Mouse (Mus musculus): Measurements from ENCODE around the gene Olfr1084. TPM values are rescaled to one million over a fixed set of nuclear protein-coding genes. Genes with fewer than 3 reads are reported as not detected.

The Olfr1084 gene
- not detected in 2 replicates for polyA plus RNA-seq (2015; fragmentation: Nextera tagmentation; extraction: Ambion mirVana)

GRCm38 (mm10) chr2:86639625-86640024, at the start of gene Olfr1084:
Gene Olfr1084, minus strand, starts transcription at chr2:86639725.

GRCm38 (mm10) chr2:86679992-86680391, 40.5 kb upstream of the Olfr1084 start, which contains the start of gene Olfr1086:
Gene Olfr1086, minus strand, starts transcription at chr2:86680092.

DNA sequence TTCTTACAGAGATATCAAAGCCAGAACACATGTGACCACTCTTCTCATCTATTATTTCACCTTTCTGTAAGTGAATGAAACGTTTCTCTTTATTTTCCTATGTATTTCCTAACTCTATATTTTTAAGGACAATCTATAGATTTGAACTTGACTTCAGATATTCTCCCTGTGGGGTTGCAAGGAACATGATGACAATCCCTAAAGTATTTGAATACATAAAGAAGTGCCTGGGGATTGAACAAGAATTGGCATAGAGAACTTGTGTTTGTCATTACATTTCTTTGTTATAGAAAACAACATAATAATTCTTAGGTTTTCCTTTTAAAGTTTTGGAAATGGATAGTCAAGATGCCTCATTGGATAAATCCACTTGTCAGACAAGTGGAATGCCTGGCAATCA, 22.4 kb upstream of the Olfr1084 start, which contains the start of gene Olfr1085:
Olfr1085 (minus strand) TSS at position 101 of the 400 bp plus-strand sequence.

GRCm38 (mm10) chr2:86598866-86599265, 40.7 kb downstream of the Olfr1084 start, which contains the start of gene Olfr1082:
Gene Olfr1082, minus strand, starts transcription at chr2:86598966.

Other genes starting within 250 kb of the Olfr1084 start
- gene Olfr1061, start 225.7 kb downstream of the Olfr1084 start, polyA plus RNA-seq (2015; fragmentation: Nextera tagmentation; extraction: Ambion mirVana), result not detected in 2 replicates
- not detected in 2 replicates for gene Olfr1062, start 213.0 kb downstream of the Olfr1084 start, polyA plus RNA-seq (2015; fragmentation: Nextera tagmentation; extraction: Ambion mirVana)
- gene Olfr1065, start 189.1 kb downstream of the Olfr1084 start, polyA plus RNA-seq (2015; fragmentation: Nextera tagmentation; extraction: Ambion mirVana), result not detected in 2 replicates
- not detected in 2 replicates for gene Olfr1066, start 183.5 kb downstream of the Olfr1084 start, polyA plus RNA-seq (2015; fragmentation: Nextera tagmentation; extraction: Ambion mirVana)
- gene Olfr228, start 152.3 kb downstream of the Olfr1084 start, polyA plus RNA-seq (2015; fragmentation: Nextera tagmentation; extraction: Ambion mirVana), result not detected in 2 replicates
- not detected in 2 replicates for gene Olfr1076, start 131.3 kb downstream of the Olfr1084 start, polyA plus RNA-seq (2015; fragmentation: Nextera tagmentation; extraction: Ambion mirVana)
- not detected in 2 replicates for gene Olfr1079, start 97.2 kb downstream of the Olfr1084 start, polyA plus RNA-seq (2015; fragmentation: Nextera tagmentation; extraction: Ambion mirVana)
- gene Olfr1080, start 81.5 kb downstream of the Olfr1084 start, polyA plus RNA-seq (2015; fragmentation: Nextera tagmentation; extraction: Ambion mirVana), result not detected in 2 replicates
- gene Olfr1082, start 40.8 kb downstream of the Olfr1084 start, polyA plus RNA-seq (2015; fragmentation: Nextera tagmentation; extraction: Ambion mirVana), result not detected in 2 replicates
- not detected in 2 replicates for gene Olfr1085, start 22.3 kb upstream of the Olfr1084 start, polyA plus RNA-seq (2015; fragmentation: Nextera tagmentation; extraction: Ambion mirVana)
- not detected in 2 replicates for gene Olfr1086, start 40.4 kb upstream of the Olfr1084 start, polyA plus RNA-seq (2015; fragmentation: Nextera tagmentation; extraction: Ambion mirVana)
- not detected in 2 replicates for gene Olfr1087, start 58.7 kb upstream of the Olfr1084 start, polyA plus RNA-seq (2015; fragmentation: Nextera tagmentation; extraction: Ambion mirVana)
- gene Olfr1089, start 94.0 kb upstream of the Olfr1084 start, polyA plus RNA-seq (2015; fragmentation: Nextera tagmentation; extraction: Ambion mirVana), result not detected in 2 replicates
- not detected in 2 replicates for gene Olfr1090, start 119.3 kb upstream of the Olfr1084 start, polyA plus RNA-seq (2015; fragmentation: Nextera tagmentation; extraction: Ambion mirVana)
- gene Olfr1093, start 142.8 kb upstream of the Olfr1084 start, polyA plus RNA-seq (2015; fragmentation: Nextera tagmentation; extraction: Ambion mirVana), result not detected in 2 replicates
- gene Olfr141, start 170.3 kb upstream of the Olfr1084 start, polyA plus RNA-seq (2015; fragmentation: Nextera tagmentation; extraction: Ambion mirVana), result not detected in 2 replicates
- gene Olfr1094, start 184.9 kb upstream of the Olfr1084 start, polyA plus RNA-seq (2015; fragmentation: Nextera tagmentation; extraction: Ambion mirVana), result not detected in 2 replicates
- not detected in 2 replicates for gene Olfr1095, start 212.0 kb upstream of the Olfr1084 start, polyA plus RNA-seq (2015; fragmentation: Nextera tagmentation; extraction: Ambion mirVana)
- not detected in 2 replicates for gene Gm13723, start 235.1 kb upstream of the Olfr1084 start, polyA plus RNA-seq (2015; fragmentation: Nextera tagmentation; extraction: Ambion mirVana)

All from neural tube, postnatal 0 days (tissue).